Mouse (Mus musculus): ENCODE results near the gene Palm. TPM values are rescaled to one million over a fixed set of nuclear protein-coding genes. Genes with fewer than 3 reads are reported as not detected.

The Palm gene
- total RNA-seq, 2 experiments from 2014 or later: 11.1 to 22.9 TPM

Small RNAs within 50 kb of the gene (microRNA-seq; reads per million reads assigned to microRNA genes)
- gene Mir6910: not detected

Other genes with a start within 250 kb of the Palm start
- 10 to 100 TPM; 15.5 to 21.4 TPM for gene Mier2, start 238.4 kb upstream of the Palm start, total RNA-seq (2021)
- gene Theg, start 206.2 kb upstream of the Palm start, total RNA-seq (2021): not detected
- gene C2cd4c, start 179.5 kb upstream of the Palm start, total RNA-seq (2021): under 1 TPM; 0.41 to 0.55 TPM
- 10 to 100 TPM in 1 of 2 experiments, 1 to 10 TPM in 1; 7.5 to 10.0 TPM for gene Shc2, start 155.7 kb upstream of the Palm start, total RNA-seq (2021)
- gene Odf3l2, start 147.8 kb upstream of the Palm start, total RNA-seq (2021): 100 to 1,000 TPM in 1 of 2 experiments, 10 to 100 TPM in 1; 42.1 to 178 TPM
- not detected for gene Madcam1, start 129.0 kb upstream of the Palm start, total RNA-seq (2021)
- 10 to 100 TPM; 19.1 to 19.7 TPM for gene Tpgs1, start 124.2 kb upstream of the Palm start, total RNA-seq (2021)
- 100 to 1,000 TPM; 388 to 419 TPM for gene Cdc34, start 111.4 kb upstream of the Palm start, total RNA-seq (2021)
- gene Gzmm, start 104.6 kb upstream of the Palm start, total RNA-seq (2021): 10 to 100 TPM in 1 of 2 experiments, 1 to 10 TPM in 1; 8.3 to 10.1 TPM
- 100 to 1,000 TPM; 540 to 773 TPM for gene Bsg, start 89.1 kb upstream of the Palm start, total RNA-seq (2021)
- under 1 TPM; 0.47 to 0.66 TPM for gene Hcn2, start 76.9 kb upstream of the Palm start, total RNA-seq (2021)
- gene Polrmt, start 47.0 kb upstream of the Palm start, total RNA-seq (2021): 10 to 100 TPM; 31.9 to 36.7 TPM
- gene Fgf22, start 38.5 kb upstream of the Palm start, total RNA-seq (2021): not detected
- 10 to 100 TPM; 49.5 to 54.5 TPM for gene Rnf126, start 26.6 kb upstream of the Palm start, total RNA-seq (2021)
- gene Fstl3, start 16.3 kb upstream of the Palm start, total RNA-seq (2021): 1 to 10 TPM; 1.2 to 1.9 TPM
- gene Prss57, start 2.6 kb upstream of the Palm start, total RNA-seq (2021): not detected
- gene Misp, start 27.4 kb downstream of the Palm start, total RNA-seq (2021): under 1 TPM in 1 of 2 experiments, not detected in 1; 0.40 TPM
- 10 to 100 TPM; 12.7 to 22.7 TPM for gene Ptbp1, start 60.9 kb downstream of the Palm start, total RNA-seq (2021)
- gene Prtn3, start 80.9 kb downstream of the Palm start, total RNA-seq (2021): not detected
- under 1 TPM; 0.11 to 0.17 TPM for gene Plppr3, start 81.1 kb downstream of the Palm start, total RNA-seq (2021)
- gene Elane, start 92.7 kb downstream of the Palm start, total RNA-seq (2021): not detected
- gene Cfd, start 97.3 kb downstream of the Palm start, total RNA-seq (2021): 100 to 1,000 TPM in 1 of 2 experiments, 10 to 100 TPM in 1; 46.0 to 111 TPM
- 10 to 100 TPM; 31.2 to 32.8 TPM for gene Med16, start 115.4 kb downstream of the Palm start, total RNA-seq (2021)
- not detected for gene Gm26602, start 117.3 kb downstream of the Palm start, total RNA-seq (2021)
- gene Kiss1r, start 123.4 kb downstream of the Palm start, total RNA-seq (2021): under 1 TPM; 0.21 TPM
- 100 to 1,000 TPM; 114 to 115 TPM for gene R3hdm4, start 127.6 kb downstream of the Palm start, total RNA-seq (2021)
- 1 to 10 TPM; 1.5 to 1.7 TPM for gene Arid3a, start 133.5 kb downstream of the Palm start, total RNA-seq (2021)
- gene Wdr18, start 166.6 kb downstream of the Palm start, total RNA-seq (2021): 10 to 100 TPM; 21.0 to 22.9 TPM
- gene Grin3b, start 177.1 kb downstream of the Palm start, total RNA-seq (2021): under 1 TPM; 0.32 to 0.59 TPM
- gene Tmem259, start 190.8 kb downstream of the Palm start, total RNA-seq (2021): 10 to 100 TPM; 68.7 to 84.2 TPM
- gene Cnn2, start 195.0 kb downstream of the Palm start, total RNA-seq (2021): 10 to 100 TPM in 1 of 2 experiments, 1 to 10 TPM in 1; 5.2 to 10.5 TPM
- gene Abca7, start 202.9 kb downstream of the Palm start, total RNA-seq (2021): 1 to 10 TPM; 6.6 to 7.6 TPM
- 1 to 10 TPM in 1 of 2 experiments, under 1 TPM in 1; 0.75 to 1.3 TPM for gene Arhgap45, start 223.1 kb downstream of the Palm start, total RNA-seq (2021)
- 10 to 100 TPM; 44.3 to 46.2 TPM for gene Polr2e, start 246.2 kb downstream of the Palm start, total RNA-seq (2021)

Data from gastrocnemius, adult 18-20 months (tissue).